ENCODE assay signal across 8 mouse cellular contexts in genomic region chr12:85705831-85706530, GRCm38 (mm10). TPM values are rescaled to one million over a fixed set of nuclear protein-coding genes. Genes with fewer than 3 reads are reported as not detected.
DNase-seq lines count a peak whose midpoint lies in the region; ATAC-seq lines count a peak whose summit lies in the region.

No protein-coding gene starts in this region.

- H3K9ac ChIP-seq in kidney, embryonic 15.5 days = peak overlapping the region; percentile 51
- peak overlapping the region; percentile 37; the same call in 1 of the 2 replicates for H3K9ac ChIP-seq in hindbrain, embryonic 14.5 days
- peak overlapping the region; percentile 40 for H3K9ac ChIP-seq in midbrain, embryonic 13.5 days (replicated peaks)

- ATAC-seq in kidney, embryonic 15.5 days (replicated peaks; ENCODE audit: low FRiP score) = peak; percentile 45
- ATAC-seq in hindbrain, embryonic 14.5 days (ENCODE audit: low FRiP score) = no peak
- ATAC-seq in midbrain, embryonic 13.5 days = no peak

- peak overlapping the region; percentile 49 for H3K4me3 ChIP-seq in kidney, embryonic 15.5 days (replicated peaks)
- H3K4me3 ChIP-seq in hindbrain, embryonic 14.5 days (replicated peaks; ENCODE audit: low read length) = peak overlapping the region; percentile 16
- H3K4me3 ChIP-seq in midbrain, embryonic 13.5 days (replicated peaks) = peak overlapping the region; percentile 21

- 14% methylated on average over 17 of the region's 17 CpGs for WGBS in kidney, embryonic 15.5 days
- 24% methylated on average over 17 of the region's 17 CpGs for WGBS in hindbrain, embryonic 14.5 days
- WGBS in midbrain, embryonic 13.5 days = 23% methylated on average over 17 of the region's 17 CpGs

- H3K4me2 ChIP-seq in kidney, embryonic 15.5 days = peak overlapping the region; percentile 84
- H3K4me2 ChIP-seq in hindbrain, embryonic 14.5 days (replicated peaks) = peak overlapping the region; percentile 50
- peak overlapping the region; percentile 49 for H3K4me2 ChIP-seq in midbrain, embryonic 13.5 days (replicated peaks)

- H3K27ac ChIP-seq in kidney, embryonic 15.5 days = peak overlapping the region; percentile 54
- no peak overlapping the region for H3K27ac ChIP-seq in hindbrain, embryonic 14.5 days
- H3K27ac ChIP-seq in midbrain, embryonic 13.5 days = no peak overlapping the region

- peaks cover 23% of the 10 kb centered on the region for H3K27me3 ChIP-seq in kidney, embryonic 15.5 days
- 0 out of 2 replicates have a peak, but pooled peaks cover 16% of the 10 kb centered on the region for H3K27me3 ChIP-seq in hindbrain, embryonic 14.5 days (ENCODE audit: control insufficient read depth, insufficient read depth, low read length)
- H3K27me3 ChIP-seq in midbrain, embryonic 13.5 days = peaks cover 26% of the 10 kb centered on the region; the same call in 1 of the 2 replicates

- peaks cover 19% of the 10 kb centered on the region for H3K4me1 ChIP-seq in kidney, embryonic 15.5 days
- no peaks in the 10 kb centered on the region for H3K4me1 ChIP-seq in hindbrain, embryonic 14.5 days (replicated peaks; ENCODE audit: control insufficient read depth, insufficient read depth, low read length)
- H3K4me1 ChIP-seq in midbrain, embryonic 13.5 days (replicated peaks) = peaks cover 10% of the 10 kb centered on the region

- DNase-seq in kidney, postnatal 25 days = no peak
- DNase-seq in MN1 (ENCODE audit: low spot score) = peak; percentile 6
- DNase-seq in hindbrain, embryonic 14.5 days (ENCODE audit: low spot score) = no peak
- DNase-seq in urinary bladder, adult 2 months (ENCODE audit: low spot score) = no peak
- no peak for DNase-seq in gastrocnemius, postnatal 10 days
- no peak for DNase-seq in adrenal gland, postnatal 36 days

- H3K9me3 ChIP-seq in kidney, embryonic 15.5 days (replicated peaks) = no peaks in the 10 kb centered on the region
- no peaks in the 10 kb centered on the region for H3K9me3 ChIP-seq in hindbrain, embryonic 14.5 days (ENCODE audit: control insufficient read depth, low read length)
- no peaks in the 10 kb centered on the region for H3K9me3 ChIP-seq in midbrain, embryonic 13.5 days

- H3K36me3 ChIP-seq in kidney, embryonic 15.5 days = no peaks in the 10 kb centered on the region
- no peaks in the 10 kb centered on the region for H3K36me3 ChIP-seq in hindbrain, embryonic 14.5 days (replicated peaks; ENCODE audit: control insufficient read depth, insufficient read depth)
- no peaks in the 10 kb centered on the region for H3K36me3 ChIP-seq in midbrain, embryonic 13.5 days

RNA-seq across cellular contexts. Expression of gene Batf, which starts 19.5 kb away (rescaled TPM):
- polyA plus RNA-seq in kidney, embryonic 15.5 days (2015; fragmentation: Nextera tagmentation; extraction: Ambion mirVana) = 3.5 and 4.0 TPM in 2 replicates
- polyA plus RNA-seq in hindbrain, embryonic 14.5 days (2014; fragmentation: Nextera tagmentation; extraction: Ambion mirVana) = 0.81 and 1.1 TPM in 2 replicates
- polyA plus RNA-seq in midbrain, embryonic 13.5 days (2015; fragmentation: Nextera tagmentation; extraction: Ambion mirVana) = 0.85 and 1.6 TPM in 2 replicates
- polyA plus RNA-seq in urinary bladder, adult 2 months (2012; rRNA removed) = 4.0 and 4.9 TPM in 2 replicates
- total RNA-seq in gastrocnemius, postnatal 10 days (2021) = 1 to 10 TPM in 1 of 2 experiments, under 1 TPM in 1; 0.33 to 1.3 TPM
- total RNA-seq in adrenal gland, postnatal 36 days (2021) = under 1 TPM; 0.59 to 0.86 TPM

RNA-seq across cellular contexts. Expression of gene Flvcr2, which starts 40.4 kb away (rescaled TPM):
- 4.2 and 4.4 TPM in 2 replicates for polyA plus RNA-seq in kidney, embryonic 15.5 days (2015; fragmentation: Nextera tagmentation; extraction: Ambion mirVana)
- polyA plus RNA-seq in hindbrain, embryonic 14.5 days (2014; fragmentation: Nextera tagmentation; extraction: Ambion mirVana) = 5.2 and 6.7 TPM in 2 replicates
- 3.5 and 4.4 TPM in 2 replicates for polyA plus RNA-seq in midbrain, embryonic 13.5 days (2015; fragmentation: Nextera tagmentation; extraction: Ambion mirVana)
- polyA plus RNA-seq in urinary bladder, adult 2 months (2012; rRNA removed) = 5.9 and 6.0 TPM in 2 replicates
- 1 to 10 TPM; 4.3 to 5.4 TPM for total RNA-seq in gastrocnemius, postnatal 10 days (2021)
- total RNA-seq in adrenal gland, postnatal 36 days (2021) = 1 to 10 TPM; 3.8 to 8.2 TPM
